Mouse (Mus musculus) ES-E14 (cell line): ENCODE data around the gene Lsm3.

ENCODE experiments used
- HCFC1 ChIP-seq: IDR thresholded peaks from 2 replicates; pipeline ENCODE4 v1.6.1; 2012; ENCODE audit warnings: low read length, inconsistent platforms, borderline replicate concordance; ENCODE audit not compliant: insufficient read depth
- MAFK ChIP-seq: IDR thresholded peaks from 2 replicates; pipeline ENCODE4 v1.6.1; 2014; ENCODE audit warnings: mild to moderate bottlenecking, low read depth, low read length, inconsistent platforms; ENCODE audit not compliant: insufficient read depth
- ZNF384 ChIP-seq: IDR thresholded peaks from 2 replicates; pipeline ENCODE4 v1.6.1; 2012; ENCODE audit warnings: low read depth, low read length, inconsistent platforms

- TF ChIP-seq HCFC1, result no peak
- peak; percentile 51; the same call in 1 of the 2 replicates for TF ChIP-seq MAFK
- TF ChIP-seq ZNF384, result no peak
Measured at GRCm38 (mm10) chr6:91488496-91489212, 27.1 kb upstream of the Lsm3 start.
